Mouse (Mus musculus): Measurements from ENCODE around the gene Plekhg2.
"Not testable (repeated sequence)": the region's sequence is repeated elsewhere in the genome, so short reads cannot be mapped to it uniquely, and the experiment has no call there.

Plekhg2 gene

DNA sequence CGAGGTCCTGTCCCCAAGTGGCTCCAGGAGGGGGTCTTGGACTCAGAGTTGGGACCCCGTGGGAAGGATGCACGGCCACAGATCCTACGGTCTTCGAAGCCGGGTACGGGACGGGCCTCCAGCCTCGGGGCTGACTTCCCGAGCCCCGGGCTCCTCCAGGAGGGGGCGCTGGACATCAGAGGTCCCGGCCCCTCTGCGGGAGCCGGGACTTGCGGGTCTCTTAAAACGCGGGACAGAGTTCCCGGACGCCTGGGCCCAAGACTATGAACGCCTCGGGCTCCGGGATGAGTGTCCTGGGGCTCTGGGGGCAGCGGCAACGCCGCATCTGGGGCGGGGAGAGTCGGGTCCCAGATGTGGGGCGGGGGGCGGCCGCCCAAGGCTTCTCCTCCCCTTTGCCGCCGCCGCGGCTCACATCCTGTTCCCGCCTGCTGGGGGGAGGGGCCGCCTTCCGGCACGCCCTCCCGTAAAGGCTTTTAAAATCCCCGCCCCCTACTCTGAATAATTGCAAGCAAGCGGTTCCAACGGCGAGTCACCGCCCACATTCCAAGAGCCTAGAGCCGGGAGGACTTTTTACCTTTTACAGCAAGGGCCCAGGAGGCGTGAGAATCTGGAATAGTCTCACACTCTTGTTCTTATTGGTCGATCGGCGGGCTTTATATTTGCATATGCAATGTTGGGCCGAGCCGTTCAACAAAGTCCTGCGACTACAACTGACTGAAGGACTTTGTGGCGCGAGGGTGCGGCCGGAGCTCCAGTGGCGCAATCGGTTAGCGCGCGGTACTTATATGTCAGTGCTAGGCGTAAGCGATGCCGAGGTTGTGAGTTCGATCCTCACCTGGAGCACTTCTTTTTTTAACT is at the start of gene Plekhg2:
TSS of gene Plekhg2 (minus strand) at position 349 of the 858 bp plus-strand sequence.
- DNase-seq (ENCODE audit: low spot score in 2 of 2): peak; percentile 95 to 97

DNA sequence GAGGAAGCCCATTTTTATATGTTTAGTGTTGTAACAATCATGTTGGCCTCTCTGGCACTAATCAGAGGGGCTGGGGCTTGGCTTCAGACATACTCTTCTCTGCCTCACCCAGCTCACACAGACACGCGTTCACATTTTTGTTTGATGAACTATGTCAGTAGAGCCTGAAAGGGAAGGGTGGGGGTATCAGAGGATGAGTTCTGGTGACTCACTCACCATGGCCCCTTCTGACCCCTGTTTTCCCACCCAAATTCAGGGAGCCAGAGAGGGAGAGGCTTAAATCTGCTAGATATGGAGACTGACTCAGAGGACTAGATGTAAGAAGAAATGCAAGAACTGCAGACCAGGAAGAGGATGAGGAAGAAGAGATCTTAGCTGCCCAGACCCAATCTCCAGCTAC is 47.0 kb upstream of the Plekhg2 start:
- no peak for DNase-seq (ENCODE audit: low spot score in 2 of 2)

DNA sequence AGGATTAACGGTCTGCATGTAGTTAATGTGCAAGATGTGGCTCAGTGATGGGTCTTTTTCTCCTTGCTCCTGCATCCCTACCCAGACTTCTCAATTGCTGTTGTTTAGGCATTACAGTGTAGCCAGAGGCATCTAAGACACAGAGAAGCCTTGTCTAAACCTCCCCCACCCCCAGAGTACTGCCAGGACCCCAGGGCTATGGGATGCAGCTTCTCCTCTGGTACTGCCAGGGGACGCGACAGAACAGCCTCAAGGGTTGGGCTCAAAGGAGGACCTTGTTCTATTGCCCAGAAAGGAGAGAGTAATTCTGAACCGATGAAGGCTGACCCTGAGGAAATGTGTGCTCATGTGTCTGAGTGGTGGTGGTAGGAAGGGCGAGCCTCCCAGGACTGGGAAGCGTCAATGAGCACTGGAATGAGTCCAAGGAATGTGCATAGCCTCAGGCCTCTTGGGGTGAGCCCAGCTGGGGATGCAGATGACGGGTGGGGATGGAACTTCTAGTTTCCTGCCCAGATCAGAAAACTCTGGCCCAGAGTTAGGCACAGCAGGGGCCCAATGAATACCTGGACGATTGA is 45.8 kb upstream of the Plekhg2 start:
- DNase-seq (ENCODE audit: low spot score in 2 of 2): no peak

DNA sequence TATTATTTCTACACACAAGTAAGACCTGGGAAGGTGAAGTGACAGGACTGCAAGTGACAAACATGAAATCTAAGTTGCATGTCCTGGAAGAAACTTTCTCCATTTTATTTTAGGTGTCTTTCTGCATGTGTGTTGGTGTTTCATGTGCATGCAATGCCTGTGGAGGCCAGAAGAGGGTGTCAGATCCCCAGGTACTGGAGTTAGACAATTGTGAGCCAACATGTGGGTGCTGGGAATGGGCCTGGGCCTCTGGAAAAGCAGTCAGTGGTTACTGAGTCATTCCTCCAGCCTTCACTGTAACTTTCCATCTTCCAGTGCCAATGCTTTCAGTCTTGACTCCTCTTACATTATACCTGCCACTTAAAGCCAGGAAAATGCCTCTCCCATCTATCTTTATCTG is 45.0 kb upstream of the Plekhg2 start:
- DNase-seq (ENCODE audit: low spot score in 2 of 2): no peak

DNA sequence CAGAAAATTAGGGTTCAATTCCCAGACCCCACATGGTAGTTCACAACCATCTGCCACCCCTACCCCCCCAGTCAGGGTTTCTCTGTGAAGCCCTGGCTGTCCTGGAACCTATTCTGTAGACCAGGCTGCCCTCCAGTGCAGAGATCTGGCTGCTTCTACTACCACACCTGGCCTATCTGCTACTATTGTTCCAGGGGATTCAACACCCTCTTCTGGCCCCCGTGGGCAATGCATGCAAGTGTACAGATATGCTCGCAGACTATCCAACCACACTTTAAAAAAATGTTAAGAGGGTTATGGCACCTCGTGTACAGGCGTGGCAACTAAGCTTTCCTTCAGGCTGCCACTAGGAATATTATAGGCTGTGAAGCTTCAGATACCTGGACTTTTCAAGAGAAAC is 40.4 kb upstream of the Plekhg2 start:
- DNase-seq (ENCODE audit: low spot score in 2 of 2): no peak

DNA sequence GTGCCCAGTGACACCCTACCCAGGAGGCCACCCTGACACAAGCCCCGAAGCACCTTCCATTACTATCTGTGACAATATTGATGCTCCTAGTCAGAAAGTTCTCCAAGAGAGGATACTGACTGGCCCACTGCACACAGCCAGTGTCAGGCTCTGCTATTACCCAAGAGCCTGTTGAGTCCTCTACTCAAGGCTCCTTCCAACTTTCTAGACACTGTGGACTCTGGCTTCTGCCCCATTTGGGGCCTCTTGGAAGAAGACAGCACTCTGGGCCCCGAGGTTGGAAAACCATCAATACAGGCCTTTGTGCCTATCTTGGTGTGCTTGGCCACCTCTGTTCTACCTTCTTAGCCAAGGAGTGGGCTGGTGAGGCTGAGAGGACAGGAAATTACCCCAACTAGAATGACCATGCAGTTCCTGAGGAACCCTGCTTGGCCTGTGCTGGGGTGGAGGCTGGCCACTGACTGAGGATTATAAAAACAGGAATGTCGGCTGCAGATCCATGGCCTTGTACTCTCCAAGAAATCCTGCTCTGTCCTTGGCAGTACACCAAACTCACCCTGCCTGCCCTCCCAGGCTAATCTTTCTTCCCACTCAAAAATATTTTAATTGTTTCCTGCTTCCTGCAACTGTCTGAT is 38.6 kb upstream of the Plekhg2 start:
- DNase-seq (ENCODE audit: low spot score in 2 of 2): no peak

DNA sequence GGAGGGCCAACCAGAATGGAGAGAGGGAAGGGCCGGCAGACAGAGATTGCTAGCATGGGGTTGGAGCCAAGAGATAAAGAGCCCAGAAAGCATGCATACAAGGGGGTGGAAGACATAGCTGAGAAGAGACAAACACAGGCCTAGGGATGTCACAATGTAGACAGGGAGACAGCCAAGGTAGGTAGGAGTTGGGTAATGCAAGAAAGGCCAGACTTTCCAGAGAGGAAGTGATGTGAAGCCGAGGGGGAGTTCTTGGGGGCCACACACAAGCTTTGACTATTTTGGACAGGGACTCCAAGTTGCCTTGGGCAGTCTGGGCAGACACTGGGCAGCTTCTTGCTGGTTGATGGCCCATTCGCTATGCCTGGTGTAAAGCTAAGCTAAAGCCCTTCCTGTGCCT is 29.5 kb upstream of the Plekhg2 start:
- no peak for DNase-seq (ENCODE audit: low spot score in 2 of 2)

DNA sequence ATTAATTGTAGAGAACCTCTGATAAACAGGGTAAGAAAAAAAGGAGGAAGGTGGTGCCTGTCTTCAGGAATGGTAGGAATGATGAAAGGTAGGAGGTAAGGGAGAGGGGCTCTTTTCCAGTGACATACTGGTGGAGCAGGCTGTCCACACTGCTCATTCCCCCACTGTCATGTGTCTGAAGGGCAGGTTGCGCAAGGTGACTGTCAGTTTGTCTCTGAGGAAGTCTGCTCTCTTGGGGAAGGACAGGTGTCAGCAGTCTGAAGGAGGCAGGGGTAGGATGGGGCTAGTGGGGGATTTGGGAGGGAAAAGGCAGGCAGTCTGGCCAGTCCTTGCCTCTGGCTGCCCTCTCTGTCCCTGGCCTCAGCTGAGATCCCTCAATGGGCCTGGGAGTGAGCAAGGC is 28.6 kb upstream of the Plekhg2 start:
- no peak for DNase-seq (ENCODE audit: low spot score in 2 of 2)

DNA sequence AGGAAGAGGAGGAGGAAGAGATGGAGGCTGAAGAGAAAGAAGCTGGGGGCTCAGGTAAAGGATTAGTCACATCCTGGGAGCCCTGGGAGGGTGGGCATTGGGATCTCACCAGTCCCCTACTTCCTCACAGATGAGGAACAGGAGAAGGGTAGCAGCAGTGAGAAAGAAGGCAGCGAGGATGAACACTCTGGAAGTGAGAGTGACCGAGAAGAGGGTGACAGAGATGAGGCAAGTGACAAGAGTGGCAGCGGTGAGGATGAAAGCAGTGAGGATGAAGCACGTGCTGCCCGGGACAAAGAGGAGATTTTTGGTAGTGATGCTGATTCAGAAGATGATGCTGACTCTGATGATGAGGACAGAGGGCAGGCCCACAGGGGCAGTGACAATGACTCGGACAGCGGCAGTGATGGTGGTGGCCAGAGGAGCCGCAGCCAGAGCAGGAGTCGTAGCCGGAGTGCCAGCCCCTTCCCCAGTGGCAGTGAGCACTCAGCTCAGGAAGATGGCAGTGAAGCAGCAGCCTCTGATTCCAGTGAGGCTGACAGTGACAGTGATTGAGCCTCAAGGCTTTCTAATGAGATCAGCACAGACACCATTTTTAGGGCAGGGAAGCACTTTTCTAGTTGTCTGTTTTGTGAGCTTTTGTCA is 26.4 kb upstream of the Plekhg2 start:
- DNase-seq (ENCODE audit: low spot score in 2 of 2): no peak

DNA sequence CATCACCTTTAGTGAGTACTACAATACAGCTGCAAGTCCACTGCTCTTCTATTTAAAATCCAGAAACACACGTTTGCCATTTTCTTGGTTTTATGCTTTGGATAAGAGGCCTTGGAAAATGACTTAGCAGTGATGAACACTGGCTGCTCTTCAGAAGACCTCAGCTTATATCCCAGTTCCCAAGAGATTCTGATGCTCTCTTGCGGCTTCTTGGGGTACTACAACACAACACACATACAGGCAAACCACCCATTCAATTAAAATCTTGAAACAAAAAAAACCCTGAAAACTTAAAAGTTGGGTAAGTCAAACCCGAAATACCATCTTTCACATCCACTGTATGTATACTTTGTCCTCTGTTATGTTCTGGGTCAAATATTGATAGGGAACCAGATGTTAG is 25.6 kb upstream of the Plekhg2 start:
- DNase-seq (ENCODE audit: low spot score in 2 of 2): no peak

DNA sequence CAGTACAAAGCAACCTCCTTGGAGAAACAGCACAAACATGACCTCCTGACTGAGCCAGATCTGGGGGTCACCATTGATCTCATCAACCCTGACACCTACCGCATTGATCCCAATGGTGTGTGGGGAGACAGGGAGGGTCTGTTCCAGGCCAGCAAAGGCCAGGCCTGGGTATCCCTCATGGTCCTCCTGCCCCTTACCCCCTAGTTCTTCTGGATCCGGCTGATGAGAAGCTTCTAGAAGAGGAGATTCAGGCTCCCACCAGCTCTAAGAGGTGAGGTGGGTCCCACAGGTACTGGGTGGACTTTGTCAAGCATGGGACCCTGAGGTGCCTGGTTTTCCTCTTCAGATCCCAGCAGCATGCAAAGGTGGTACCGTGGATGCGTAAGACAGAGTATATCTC is 23.0 kb upstream of the Plekhg2 start:
- no peak for DNase-seq (ENCODE audit: low spot score in 2 of 2)

DNA sequence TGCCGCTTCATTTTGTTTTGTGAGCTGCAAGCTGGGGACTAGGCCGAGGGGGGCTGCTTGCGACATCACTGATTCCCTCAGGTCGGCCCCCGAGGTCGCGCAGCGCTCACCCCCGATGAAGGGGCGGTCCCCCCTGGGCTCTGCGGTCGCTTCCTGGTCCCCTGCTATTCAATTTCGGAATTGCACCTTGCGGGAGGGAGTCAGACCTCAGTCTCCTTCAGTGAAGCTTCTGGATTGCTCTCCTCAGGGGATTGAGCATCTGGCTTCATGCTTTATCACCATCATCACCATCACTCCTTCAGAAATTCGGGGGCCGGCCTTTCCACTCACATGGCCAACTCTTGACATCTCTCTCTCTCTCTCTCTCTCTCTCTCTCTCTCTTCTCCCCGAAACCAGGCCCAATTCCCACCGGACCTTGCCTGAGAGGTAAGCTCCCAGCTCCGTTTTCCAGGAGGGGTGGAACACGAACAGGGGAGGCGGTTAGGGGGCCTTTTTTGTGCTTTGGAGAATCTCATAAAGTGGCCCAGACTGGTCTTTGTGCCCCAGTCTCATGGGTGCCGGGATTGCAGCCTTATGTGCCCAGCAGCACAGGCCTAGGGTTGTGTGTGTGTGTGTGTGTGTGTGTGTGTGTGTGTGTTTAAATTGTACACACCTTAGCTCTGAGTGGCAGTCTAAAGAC is 21.0 kb upstream of the Plekhg2 start:
- DNase-seq (ENCODE audit: low spot score in 2 of 2): no peak

DNA sequence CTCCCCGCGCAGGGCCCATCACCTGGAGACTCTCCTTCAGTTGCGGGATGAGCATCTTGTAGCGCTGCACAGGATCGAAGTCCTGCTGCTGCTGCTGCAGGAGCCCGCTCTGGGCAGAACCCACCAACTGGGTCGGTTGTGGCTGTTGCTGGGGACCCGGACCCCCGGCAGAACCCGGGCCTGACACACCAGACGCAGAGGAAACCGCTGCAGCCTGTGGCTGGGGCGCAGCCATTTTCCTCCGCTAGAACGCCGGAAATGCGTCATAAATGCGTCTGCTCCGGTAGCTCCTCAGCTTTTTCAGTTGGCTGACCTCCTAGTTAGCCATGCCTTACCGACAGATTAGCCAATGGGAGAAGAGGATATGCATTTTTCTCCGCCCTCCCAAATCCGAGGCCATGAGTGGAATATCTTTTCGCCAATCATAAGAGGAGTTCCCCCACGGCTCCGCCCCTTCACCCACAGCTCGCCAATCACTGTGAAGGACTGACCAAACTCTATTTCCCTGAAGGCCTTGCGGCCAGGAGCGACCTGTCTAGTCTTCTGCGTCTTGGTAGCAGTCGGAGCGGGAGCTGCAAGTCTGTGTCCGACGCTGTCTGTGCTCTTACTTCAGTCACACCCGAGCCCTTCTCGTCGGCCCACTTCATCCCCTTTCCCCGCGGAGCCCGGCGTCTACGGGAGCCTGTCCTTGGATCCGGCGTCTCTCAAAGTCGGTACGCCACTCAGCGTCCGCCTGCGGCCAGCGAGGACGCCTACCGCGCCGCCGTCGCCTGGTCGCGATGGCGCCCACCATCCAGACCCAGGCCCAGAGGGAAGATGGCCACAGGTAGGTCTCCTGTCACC is 20.3 kb upstream of the Plekhg2 start, which contains the start of the genes Med29 and Paf1:
TSS of gene Med29 (minus strand) at position 280 of the 843 bp plus-strand sequence.
TSS of gene Paf1 (plus strand) at position 523 of the 843 bp plus-strand sequence.
- DNase-seq (ENCODE audit: low spot score in 2 of 2): peak; percentile 88 to 97

DNA sequence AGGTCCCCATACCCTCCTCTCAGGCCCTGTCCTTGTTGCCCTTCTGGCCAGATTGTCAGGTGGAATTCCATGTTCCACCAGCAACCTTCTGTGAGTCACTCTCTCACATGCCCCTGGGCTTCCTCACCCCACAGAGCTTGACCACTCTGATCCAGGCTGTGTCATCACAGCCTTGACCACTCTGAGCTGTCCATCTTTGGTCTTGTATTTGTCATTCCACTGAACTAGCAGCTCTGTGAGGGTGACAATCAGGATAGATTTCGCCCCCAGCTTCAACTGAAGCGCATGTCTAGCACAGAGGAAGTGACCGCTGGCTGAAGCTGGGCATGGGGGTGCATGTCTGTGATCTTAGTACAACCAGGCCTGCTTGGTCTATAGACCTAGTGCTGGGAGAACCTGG is 17.9 kb upstream of the Plekhg2 start:
- DNase-seq (ENCODE audit: low spot score in 2 of 2): no peak

DNA sequence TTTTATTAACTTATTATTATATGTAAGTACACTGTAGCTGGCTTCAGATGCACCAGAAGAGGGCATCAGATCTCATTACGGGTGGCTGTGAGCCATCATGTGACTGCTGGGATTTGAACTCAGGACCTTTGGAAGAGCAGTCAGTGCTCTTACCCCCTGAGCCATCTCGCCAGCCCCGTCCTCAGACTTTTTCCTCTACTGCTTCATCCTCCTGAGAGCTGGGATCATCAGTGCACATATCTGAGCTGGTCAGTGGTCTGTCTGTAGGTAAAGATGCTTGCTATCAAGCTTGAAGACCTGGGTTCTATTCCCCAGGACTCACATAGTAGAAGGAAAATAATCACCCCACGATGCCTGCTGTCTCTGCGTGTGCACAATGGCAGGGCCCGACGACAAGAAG is 15.0 kb upstream of the Plekhg2 start:
- DNase-seq (ENCODE audit: low spot score in 2 of 2): not testable (repeated sequence)

DNA sequence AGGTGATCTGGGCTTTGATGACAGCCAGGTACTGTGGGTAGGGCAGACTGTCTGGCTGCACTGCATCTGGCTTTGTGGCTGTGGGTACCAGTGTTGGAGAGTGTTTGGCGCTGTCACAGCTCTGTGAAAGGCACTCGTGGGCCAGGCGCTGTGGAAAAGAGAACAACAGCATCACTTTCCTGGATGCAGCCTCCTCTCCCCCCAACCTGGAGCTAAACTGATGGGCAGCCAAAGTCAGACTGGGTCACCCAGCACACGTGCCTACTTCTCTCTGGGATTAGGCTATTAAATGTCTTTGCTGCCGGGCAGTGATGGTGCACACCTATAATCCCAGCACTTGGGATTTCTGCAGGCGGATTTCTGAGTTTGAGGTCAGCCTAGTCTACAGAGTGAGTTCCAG is 14.5 kb upstream of the Plekhg2 start:
- DNase-seq (ENCODE audit: low spot score in 2 of 2): not testable (repeated sequence)

DNA sequence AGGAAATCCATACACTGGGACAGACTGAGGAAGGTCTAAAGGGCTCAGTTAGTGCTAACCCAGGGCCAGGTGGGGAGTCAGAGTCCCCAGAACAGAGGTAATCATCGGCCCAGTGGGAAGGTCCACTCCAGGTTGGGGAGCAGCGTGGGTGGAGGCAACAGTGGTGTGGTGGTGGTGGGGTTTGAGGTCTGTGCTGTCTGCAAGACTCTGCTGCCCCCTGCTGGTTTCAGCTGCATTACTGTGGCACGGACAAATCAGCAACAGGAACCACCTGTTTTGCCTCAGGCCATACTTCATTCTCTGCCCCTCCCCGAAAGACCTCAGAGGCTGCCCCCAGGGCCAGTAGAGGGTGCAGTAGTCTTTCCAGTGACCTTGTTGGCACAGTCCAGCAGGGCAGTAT is 14.1 kb upstream of the Plekhg2 start:
- peak; percentile 65 to 77 for DNase-seq (ENCODE audit: low spot score in 2 of 2)

DNA sequence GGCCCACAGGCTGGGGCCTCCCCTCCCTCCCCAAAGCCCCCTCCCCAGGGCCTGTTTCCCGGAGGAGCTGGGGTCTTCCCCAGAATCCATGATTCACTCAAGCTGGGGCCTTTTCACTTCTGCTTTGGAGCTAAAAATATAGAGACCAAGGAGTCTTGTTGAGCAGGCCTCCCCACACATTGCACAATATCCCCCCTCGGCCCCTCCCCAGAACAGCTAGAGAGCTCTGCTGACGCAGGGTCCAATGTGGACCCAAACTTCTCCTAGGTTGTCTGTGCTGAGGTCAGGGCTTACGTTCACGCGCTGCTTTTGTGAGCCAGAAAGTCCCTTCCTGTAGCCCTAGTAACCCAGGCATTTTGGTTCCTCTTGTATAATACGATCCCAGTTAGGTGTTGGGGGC is 13.6 kb upstream of the Plekhg2 start:
- DNase-seq (ENCODE audit: low spot score in 2 of 2): no peak

DNA sequence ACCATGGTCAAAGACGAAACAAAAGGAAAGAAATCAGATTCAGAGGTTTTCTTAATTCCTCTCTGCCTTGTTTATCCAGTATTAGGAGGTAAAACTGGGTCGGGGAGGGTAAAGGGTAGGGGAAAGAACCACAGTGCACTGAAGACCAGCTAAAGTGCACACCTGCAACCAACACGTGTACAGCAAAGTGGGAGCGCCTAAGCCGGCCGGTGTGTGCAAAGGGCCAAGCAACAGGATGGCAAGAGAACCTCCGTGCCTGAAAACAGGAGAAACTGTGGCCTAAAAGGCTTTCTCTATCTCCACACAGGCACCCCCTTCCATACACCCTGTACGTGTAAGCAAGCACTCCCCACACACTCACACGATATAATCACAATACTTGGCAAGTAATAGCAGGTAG is 12.8 kb upstream of the Plekhg2 start:
- DNase-seq (ENCODE audit: low spot score in 2 of 2): no peak

DNA sequence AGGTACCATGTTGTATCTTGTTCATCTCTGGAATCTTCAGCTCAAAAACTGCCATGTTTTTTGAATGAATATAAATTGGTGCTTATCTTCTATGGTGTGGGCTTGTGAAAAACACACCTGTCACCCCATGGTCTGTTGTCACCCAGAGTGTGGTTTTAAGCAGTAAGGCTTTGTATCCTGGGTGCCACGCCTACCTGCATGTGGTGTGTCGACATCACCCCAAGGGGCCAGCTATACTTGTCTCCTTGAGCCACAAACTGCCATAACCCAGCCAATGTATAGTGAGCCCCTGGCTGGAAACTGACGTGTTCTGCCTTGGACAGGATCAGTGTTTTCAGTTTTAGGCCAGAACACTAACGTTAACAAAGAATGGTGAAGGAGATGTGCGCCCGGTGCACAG is 11.8 kb upstream of the Plekhg2 start:
- DNase-seq (ENCODE audit: low spot score in 2 of 2): no peak

DNA sequence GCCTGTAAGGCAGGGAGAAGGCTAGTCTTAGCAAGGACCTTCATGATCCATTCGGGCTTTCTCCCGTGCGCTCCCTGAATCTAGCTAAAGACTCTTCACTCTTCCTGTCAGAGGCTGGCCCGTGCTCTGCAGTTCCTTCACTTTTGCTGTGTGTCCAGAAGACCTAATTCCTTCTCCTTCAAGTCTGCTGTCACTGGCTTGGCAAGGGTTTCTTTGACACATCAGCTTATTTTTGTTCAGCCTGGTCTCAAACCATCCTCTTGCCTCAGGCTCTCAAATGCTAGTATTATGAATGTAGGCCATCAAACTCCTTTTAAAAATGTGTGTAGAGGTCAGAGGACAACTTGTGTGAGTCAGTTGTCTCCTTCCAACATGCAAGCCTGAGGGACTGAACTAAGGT is 11.2 kb upstream of the Plekhg2 start:
- no peak for DNase-seq (ENCODE audit: low spot score in 2 of 2)
